Mouse (Mus musculus) spleen, adult 2 months (tissue): ENCODE data around the gene Gm20388.

ENCODE experiments used
- CTCF ChIP-seq: fragments of 200-500 bp; IDR thresholded peaks from 2 replicates; pipeline ENCODE4 v1.5.1; 2011; ENCODE audit warnings: mild to moderate bottlenecking, inconsistent platforms; ENCODE audit not compliant: insufficient read depth, insufficient read length, insufficient replicate concordance; ENCODE audit errors: extremely low read depth
- POLR2A ChIP-seq: fragments of 200-500 bp; IDR thresholded peaks from 2 replicates; pipeline ENCODE4 v1.6.1; 2011; ENCODE audit warnings: low read depth, low read length, inconsistent platforms

DNA sequence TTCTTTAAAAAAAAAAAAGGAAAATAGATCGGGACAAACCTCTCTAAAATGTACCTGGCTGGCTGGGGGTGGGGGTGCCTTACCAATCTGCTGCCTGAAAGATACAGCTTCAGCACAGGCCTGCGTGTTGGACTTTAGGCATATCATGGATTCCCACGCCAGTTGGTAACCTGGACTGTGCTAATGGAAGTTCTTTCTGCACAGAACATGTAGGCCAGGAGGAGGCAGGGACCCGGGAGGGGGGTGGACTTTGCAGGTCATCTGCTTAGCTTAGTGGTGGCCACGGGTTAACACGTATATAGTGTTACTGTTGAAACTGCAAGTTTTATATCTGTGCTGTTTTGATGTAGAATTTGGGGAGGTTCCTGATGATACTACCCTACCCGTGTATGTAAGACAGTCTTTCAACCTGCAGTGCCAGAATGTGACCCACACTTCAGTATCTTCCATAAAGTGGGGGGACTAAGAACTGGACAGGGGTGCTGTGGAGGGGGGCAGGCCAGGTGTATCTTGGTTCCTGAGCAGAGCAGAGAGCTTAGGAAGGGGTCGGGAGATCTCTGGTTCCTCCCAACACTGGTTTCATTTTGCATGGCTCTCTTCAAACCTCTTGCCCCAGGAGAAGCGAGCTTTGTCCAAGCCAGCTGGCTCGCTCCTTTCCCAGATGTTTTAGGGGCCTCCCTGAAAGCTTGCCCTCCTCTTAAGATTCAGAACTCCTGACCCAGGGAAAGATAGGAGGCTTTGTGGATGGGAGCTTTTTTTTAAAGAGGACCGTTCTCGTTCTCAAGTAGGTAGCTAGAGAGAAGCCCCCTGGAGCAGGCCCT, 1209.2 kb downstream of the Gm20388 start:
- no peak for TF ChIP-seq POLR2A
- no peak for TF ChIP-seq CTCF
